Mouse (Mus musculus) limb, embryonic 12.5 days (tissue): Measurements from ENCODE around the gene Sgsm1. TPM values are rescaled to one million over a fixed set of nuclear protein-coding genes. Genes with fewer than 3 reads are reported as not detected.

Source experiments
- ATAC-seq: fragments of 200-750 bp; cut with Nextera tagmentation; 2 replicates; pipeline ENCODE4 v1.8.0; 2017; ENCODE audit warnings: low read depth, moderate TSS enrichment; ENCODE audit not compliant: insufficient number of reproducible peaks, insufficient read depth, low FRiP score, low TSS enrichment
- H3K27ac ChIP-seq: fragments of 300-500 bp; sonication (generic); 2 replicates; pipeline ENCODE4 v1.5.1; 2016; ENCODE audit warnings: mild to moderate bottlenecking, moderate library complexity
- H3K27me3 ChIP-seq: fragments of 300-500 bp; sonication (generic); 2 replicates; pipeline ENCODE4 v1.6.1; 2016; ENCODE audit warnings: mild to moderate bottlenecking, moderate library complexity
- H3K36me3 ChIP-seq: fragments of 300-500 bp; sonication (generic); 2 replicates; pipeline ENCODE4 v1.6.1; 2016; ENCODE audit warnings: mild to moderate bottlenecking, moderate library complexity
- H3K4me1 ChIP-seq: fragments of 300-500 bp; sonication (generic); replicated peaks from 2 replicates; pipeline ENCODE4 v1.6.1; 2016
- H3K4me2 ChIP-seq: fragments of 300-500 bp; sonication (generic); 2 replicates; pipeline ENCODE4 v1.6.1; 2016; ENCODE audit warnings: mild to moderate bottlenecking, moderate library complexity
- H3K4me3 ChIP-seq: fragments of 300-500 bp; sonication (generic); replicated peaks from 2 replicates; pipeline ENCODE4 v1.5.1; 2016; ENCODE audit warnings: mild to moderate bottlenecking
- H3K9ac ChIP-seq: fragments of 300-500 bp; sonication (generic); replicated peaks from 2 replicates; pipeline ENCODE4 v1.6.1; 2016; ENCODE audit warnings: mild to moderate bottlenecking, moderate library complexity
- H3K9me3 ChIP-seq: fragments of 300-500 bp; sonication (generic); 2 replicates; pipeline ENCODE4 v1.6.1; 2016; ENCODE audit warnings: mild to moderate bottlenecking, moderate library complexity
- WGBS: fragments of 180-500 bp; shearing (Covaris S2); methylation state at CpG from one replicate; pipeline ENCODE4 v1.1.7; 2016; 5-methylcytosine and 5-hydroxymethylcytosine counted together
- microRNA-seq: library from miRNA; unstranded; fragments of <30 nt; microRNA quantifications from one replicate; pipeline ENCODE4, GENCODE M21; 2017
- polyA plus RNA-seq: library from polyadenylated mRNA; unstranded; fragments of >200 nt; fragmentation: Nextera tagmentation; extraction: Ambion mirVana; gene quantifications from 2 replicates; pipeline ENCODE4 v1.2.1, GENCODE M21; 2016

Sgsm1 gene
- polyA plus RNA-seq, 1 experiment from 2014 or later, result 6.6 TPM

GRCm38 (mm10) chr5:113206670-113207352 lies 103.8 kb downstream of the Sgsm1 start:
- no peak overlapping the region for H3K9ac ChIP-seq
- no peak overlapping the region for H3K27ac ChIP-seq
- ATAC-seq, result no peak

GRCm38 (mm10) chr5:113204193-113204592 lies 106.4 kb downstream of the Sgsm1 start:
- Histone ChIP-seq H3K4me1 (peaks cover 4% of the 10 kb centered on the region; the same call in 1 of the 2 replicates), H3K4me3 (no peak overlapping the region), H3K27ac (no peak overlapping the region), H3K36me3 (no peaks in the 10 kb centered on the region), H3K27me3 (no peaks in the 10 kb centered on the region), H3K4me2 (no peak overlapping the region), H3K9ac (no peak overlapping the region), H3K9me3 (peaks cover 8% of the 10 kb centered on the region)
- ATAC-seq, result no peak
- 88% methylated on average over 9 of the region's 9 CpGs for WGBS

More at GRCm38 (mm10) chr5:113206670-113207352, 103.8 kb downstream of the Sgsm1 start:
- Histone ChIP-seq H3K27me3 (no peaks in the 10 kb centered on the region), H3K36me3 (no peaks in the 10 kb centered on the region), H3K4me3 (no peak overlapping the region), H3K4me2 (no peak overlapping the region), H3K4me1 (peaks cover 7% of the 10 kb centered on the region; the same call in 1 of the 2 replicates), H3K9me3 (peaks cover 8% of the 10 kb centered on the region)
- 65% methylated on average over 9 of the region's 9 CpGs for WGBS

GRCm38 (mm10) chr5:113199772-113200134 lies 110.8 kb downstream of the Sgsm1 start:
- WGBS, result 84% methylated on average over 10 of the region's 10 CpGs
- ATAC-seq, result no peak
- Histone ChIP-seq H3K4me3 (no peak overlapping the region), H3K27me3 (no peaks in the 10 kb centered on the region), H3K9me3 (peaks cover 8% of the 10 kb centered on the region), H3K9ac (no peak overlapping the region), H3K27ac (no peak overlapping the region), H3K4me1 (peaks cover 2% of the 10 kb centered on the region; the same call in 1 of the 2 replicates), H3K4me2 (no peak overlapping the region), H3K36me3 (no peaks in the 10 kb centered on the region)

- Histone ChIP-seq H3K4me2 (no peak overlapping the region), H3K9me3 (peaks cover 8% of the 10 kb centered on the region), H3K4me1 (peaks cover 2% of the 10 kb centered on the region; the same call in 1 of the 2 replicates), H3K27ac (no peak overlapping the region), H3K9ac (no peak overlapping the region), H3K27me3 (no peaks in the 10 kb centered on the region), H3K36me3 (no peaks in the 10 kb centered on the region), H3K4me3 (no peak overlapping the region)
- no peak for ATAC-seq
- whole genome bisulfite sequencing, result 55% methylated on average over 8 of the region's 8 CpGs
These were observed 111.3 kb downstream of the Sgsm1 start for GRCm38 (mm10) chr5:113199126-113199771.

GRCm38 (mm10) chr5:113196916-113197794 lies 113.4 kb downstream of the Sgsm1 start:
- no peaks in the 10 kb centered on the region for H3K27me3 ChIP-seq
- no peak overlapping the region for H3K4me2 ChIP-seq
- no peak overlapping the region for H3K9ac ChIP-seq
- no peaks in the 10 kb centered on the region for H3K9me3 ChIP-seq
- WGBS, result 34% methylated on average over 9 of the region's 9 CpGs
- H3K27ac ChIP-seq, result no peak overlapping the region
- ATAC-seq, result no peak
- no peak overlapping the region for H3K4me3 ChIP-seq
- H3K4me1 ChIP-seq, result peaks cover 2% of the 10 kb centered on the region
- no peaks in the 10 kb centered on the region for H3K36me3 ChIP-seq

- Histone ChIP-seq H3K4me3 (no peak overlapping the region), H3K4me2 (no peak overlapping the region), H3K4me1 (peaks cover 2% of the 10 kb centered on the region), H3K36me3 (no peaks in the 10 kb centered on the region), H3K27me3 (no peaks in the 10 kb centered on the region), H3K9me3 (no peaks in the 10 kb centered on the region), H3K9ac (no peak overlapping the region), H3K27ac (no peak overlapping the region)
- WGBS, result 90% methylated on average over 6 of the region's 6 CpGs
- ATAC-seq, result no peak
These were observed 114.7 kb downstream of the Sgsm1 start for GRCm38 (mm10) chr5:113195907-113196306.

- no peak overlapping the region for H3K27ac ChIP-seq
- no peak overlapping the region for H3K4me2 ChIP-seq
- 85% methylated on average over 12 of the region's 12 CpGs for WGBS
- no peak overlapping the region for H3K4me3 ChIP-seq
- no peak overlapping the region for H3K9ac ChIP-seq
- H3K9me3 ChIP-seq, result no peaks in the 10 kb centered on the region
- H3K36me3 ChIP-seq, result no peaks in the 10 kb centered on the region
- no peak for ATAC-seq
- no peaks in the 10 kb centered on the region for H3K27me3 ChIP-seq
- H3K4me1 ChIP-seq, result peaks cover 2% of the 10 kb centered on the region
These were observed 115.1 kb downstream of the Sgsm1 start for GRCm38 (mm10) chr5:113195451-113195850.

- ATAC-seq, result no peak
- H3K4me1 ChIP-seq, result peaks cover 3% of the 10 kb centered on the region
These were observed 116.8 kb downstream of the Sgsm1 start for GRCm38 (mm10) chr5:113193762-113194161.

More at GRCm38 (mm10) chr5:113193762-113194161, 116.8 kb downstream of the Sgsm1 start:
- H3K27me3 ChIP-seq, result no peaks in the 10 kb centered on the region
- H3K36me3 ChIP-seq, result no peaks in the 10 kb centered on the region
- H3K27ac ChIP-seq, result no peak overlapping the region
- H3K4me3 ChIP-seq, result no peak overlapping the region
- no peak overlapping the region for H3K9ac ChIP-seq
- H3K4me2 ChIP-seq, result no peak overlapping the region
- no peaks in the 10 kb centered on the region for H3K9me3 ChIP-seq
- 90% methylated on average over 18 of the region's 18 CpGs for WGBS

Small RNA genes within 50 kb of the gene (microRNA-seq; reads per million reads assigned to microRNA genes)
- gene Mir7229, result not detected
- gene Mir7230, result not detected

Other genes starting within 250 kb of the Sgsm1 start
- not detected in 2 replicates for gene Crybb2, start 240.7 kb downstream of the Sgsm1 start, polyA plus RNA-seq
- 1.4 TPM in 2 replicates for gene Crybb3, start 229.2 kb downstream of the Sgsm1 start, polyA plus RNA-seq
- gene 2900026A02Rik, start 89.5 kb downstream of the Sgsm1 start, polyA plus RNA-seq, result 3.2 and 4.9 TPM in 2 replicates
- not detected in 2 replicates for gene Tmem211, start 83.9 kb downstream of the Sgsm1 start, polyA plus RNA-seq
- not detected in 2 replicates for gene Aym1, start 46.5 kb upstream of the Sgsm1 start, polyA plus RNA-seq
- gene Wscd2, start 179.5 kb upstream of the Sgsm1 start, polyA plus RNA-seq, result 5.2 and 5.4 TPM in 2 replicates